Mouse (Mus musculus) c-Kit-positive CD71-positive TER-119-positive erythroid progenitor cells, embryonic 14.5 days (primary cell): ENCODE measurements around the gene Stox2.

Experiments
- DNase-seq: peaks from one replicate; pipeline ENCODE4 v3.0.0-alpha.2; 2013; ENCODE audit warnings: low spot score

Stox2 gene

GRCm38 (mm10) chr8:47242207-47243004, 203.8 kb downstream of the Stox2 start:
- DNase-seq, result no peak

GRCm38 (mm10) chr8:47241421-47242078, 204.6 kb downstream of the Stox2 start:
- DNase-seq, result no peak

DNA sequence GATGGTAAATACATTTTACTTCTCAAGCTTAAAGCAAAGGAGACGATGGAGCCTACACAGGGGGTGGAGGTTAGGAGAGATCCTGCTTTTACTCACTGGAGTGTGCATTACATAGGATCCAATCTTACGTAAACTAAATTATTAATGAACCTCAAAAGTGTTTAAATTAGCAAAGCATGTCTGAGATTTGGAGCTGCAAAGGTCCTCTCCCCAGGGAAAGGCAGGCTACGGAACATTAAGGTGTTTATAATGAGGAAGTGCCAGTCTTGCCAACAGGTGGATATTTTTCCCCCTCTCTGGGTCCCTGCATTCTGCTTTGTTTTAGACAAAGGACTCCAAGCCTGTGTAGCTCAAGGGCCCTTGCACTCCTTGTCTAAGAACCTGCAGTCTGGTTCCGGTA, 205.3 kb downstream of the Stox2 start:
- DNase-seq, result no peak

GRCm38 (mm10) chr8:47240266-47240665, 205.9 kb downstream of the Stox2 start:
- no peak for DNase-seq

GRCm38 (mm10) chr8:47232081-47232480, 214.1 kb downstream of the Stox2 start:
- no peak for DNase-seq

GRCm38 (mm10) chr8:47230057-47230456, 216.1 kb downstream of the Stox2 start:
- DNase-seq, result no peak

GRCm38 (mm10) chr8:47221851-47222250, 224.3 kb downstream of the Stox2 start:
- DNase-seq, result no peak

DNA sequence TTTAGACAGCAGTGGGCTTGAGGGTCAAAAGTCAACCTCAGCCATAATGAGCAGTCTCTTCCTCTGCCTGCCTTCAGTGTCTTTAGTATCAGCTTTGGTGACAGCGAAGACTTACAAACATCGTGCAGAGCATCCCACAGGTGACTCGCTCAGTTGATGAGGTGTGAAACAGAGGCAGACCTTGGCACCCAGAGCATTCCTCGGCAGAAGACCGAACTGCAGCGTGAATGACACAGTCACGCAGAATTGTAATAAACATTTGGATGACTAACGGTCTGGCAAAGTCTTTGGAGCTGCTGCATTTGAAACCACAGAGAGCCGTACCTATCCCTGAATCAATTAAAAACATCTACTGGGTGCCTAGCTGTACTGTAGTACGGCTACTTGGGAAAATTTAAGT, 225.0 kb downstream of the Stox2 start:
- DNase-seq, result no peak

GRCm38 (mm10) chr8:47220390-47220789, 225.8 kb downstream of the Stox2 start:
- DNase-seq, result no peak

DNA sequence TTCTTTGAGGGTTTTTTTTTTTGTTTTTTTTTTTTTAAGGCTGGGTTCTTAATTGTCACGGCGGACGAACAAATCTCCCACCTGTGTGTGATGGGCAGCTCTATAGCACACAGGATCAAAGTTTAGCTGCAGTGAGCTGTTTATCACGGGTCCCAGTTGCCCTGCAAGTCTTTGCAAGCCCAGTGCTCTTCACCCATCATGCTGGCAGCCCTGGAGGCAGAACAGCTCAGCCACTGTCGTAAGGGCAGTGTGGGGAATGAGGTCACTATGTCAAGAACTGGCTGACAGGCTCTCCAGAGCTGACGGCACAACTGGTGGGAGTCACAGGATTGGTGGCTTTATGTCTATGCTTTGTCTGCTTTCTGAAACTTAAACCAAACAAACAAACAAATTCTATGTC, 227.6 kb downstream of the Stox2 start:
- no peak for DNase-seq

- no peak for DNase-seq
These were observed 228.1 kb downstream of the Stox2 start for GRCm38 (mm10) chr8:47218021-47218420.

DNA sequence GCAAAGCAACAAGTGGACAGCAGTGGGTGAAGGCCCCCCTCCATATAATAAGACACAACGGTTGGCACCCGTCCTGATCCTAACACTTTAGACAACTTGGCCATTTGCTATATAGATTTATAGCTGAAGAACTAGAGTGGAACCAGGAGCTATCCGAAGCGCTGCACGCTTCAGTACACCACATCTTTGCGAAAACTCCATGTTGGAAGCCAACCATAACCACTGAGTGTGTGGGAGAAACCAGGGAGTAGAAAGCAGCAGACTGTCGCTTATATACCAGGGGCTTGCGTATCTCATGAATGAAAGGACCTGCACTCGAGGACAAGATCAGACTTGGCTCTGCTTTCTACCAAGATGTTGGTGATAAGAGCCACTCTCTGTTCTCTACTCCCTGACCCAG, 234.0 kb downstream of the Stox2 start:
- no peak for DNase-seq

DNA sequence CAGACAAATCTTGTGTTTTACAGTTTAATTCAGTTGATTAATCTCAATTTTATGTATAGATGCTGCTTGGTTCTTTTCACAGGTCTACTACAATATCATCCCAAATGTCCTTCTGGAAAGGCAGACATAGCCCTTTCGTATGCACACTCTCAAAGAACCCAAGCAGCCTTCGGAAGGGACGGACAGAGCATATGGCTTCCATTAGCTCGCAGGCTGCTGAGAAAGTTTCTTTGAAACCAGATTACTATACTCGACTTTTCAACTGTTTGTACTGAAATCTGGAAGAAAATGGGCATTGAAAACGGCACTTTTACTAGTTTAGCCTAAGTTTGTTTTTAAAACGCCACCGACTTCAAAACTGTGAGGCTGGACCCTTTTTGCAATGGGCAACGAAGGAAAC, 234.9 kb downstream of the Stox2 start:
- no peak for DNase-seq

DNA sequence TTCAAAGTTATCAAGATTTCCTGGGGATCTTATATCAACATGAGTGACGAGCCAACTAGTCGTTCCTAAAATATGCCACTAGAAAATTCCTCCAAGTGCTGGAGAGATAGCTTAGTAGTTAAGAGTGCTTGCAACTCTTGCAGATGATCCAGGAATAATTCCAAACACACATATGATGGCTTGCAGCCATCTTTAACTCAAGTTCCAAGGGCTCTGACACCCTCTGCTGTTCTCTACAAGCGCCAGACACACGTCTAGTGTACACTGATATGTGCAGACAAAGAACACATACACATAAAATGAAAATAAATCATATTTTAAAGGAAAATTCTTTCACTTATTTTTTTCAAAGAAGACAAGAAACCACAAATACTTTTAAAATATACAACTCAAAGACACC, 237.9 kb downstream of the Stox2 start:
- no peak for DNase-seq

- no peak for DNase-seq
These were observed 239.4 kb downstream of the Stox2 start for GRCm38 (mm10) chr8:47206640-47207237.

DNA sequence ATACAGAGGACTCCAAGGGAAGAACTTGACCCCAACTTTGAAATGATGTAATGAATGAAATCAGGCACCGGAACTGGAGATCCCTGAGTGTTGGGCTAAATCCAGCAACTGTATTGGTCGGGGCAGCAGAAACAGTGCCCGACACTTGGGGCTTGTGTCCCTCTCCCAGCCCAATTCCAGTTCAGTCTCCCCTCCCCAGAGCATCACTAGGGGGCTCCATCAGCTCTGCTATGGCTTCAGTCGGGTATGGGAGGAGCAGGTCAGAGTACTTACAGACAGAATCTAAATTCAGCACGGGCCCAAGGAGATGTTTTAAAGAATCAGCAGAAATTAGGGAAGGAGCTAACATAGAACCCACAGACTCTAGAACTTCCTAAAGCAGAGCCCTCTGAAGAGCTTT, 240.7 kb downstream of the Stox2 start:
- no peak for DNase-seq

DNA sequence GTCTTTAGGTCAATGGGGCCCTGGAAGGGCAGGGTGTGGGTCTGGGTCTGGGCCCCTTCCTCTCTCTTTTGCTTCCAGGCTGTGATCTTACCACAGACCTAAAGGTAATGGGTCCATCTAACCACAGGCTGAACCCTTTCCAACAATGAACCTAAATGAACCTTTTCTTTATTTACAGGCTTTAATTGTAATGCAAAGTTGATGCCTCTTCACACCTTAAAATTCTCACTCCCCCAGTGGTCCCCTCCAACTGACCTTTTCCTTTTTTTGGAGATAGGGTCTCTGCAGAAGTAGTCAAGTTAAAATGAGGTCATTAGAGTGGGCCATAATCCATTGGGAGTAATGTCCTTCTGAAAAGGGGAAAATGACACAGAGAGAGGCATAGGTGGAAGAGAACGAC, 249.8 kb downstream of the Stox2 start:
- DNase-seq, result no peak

DNA sequence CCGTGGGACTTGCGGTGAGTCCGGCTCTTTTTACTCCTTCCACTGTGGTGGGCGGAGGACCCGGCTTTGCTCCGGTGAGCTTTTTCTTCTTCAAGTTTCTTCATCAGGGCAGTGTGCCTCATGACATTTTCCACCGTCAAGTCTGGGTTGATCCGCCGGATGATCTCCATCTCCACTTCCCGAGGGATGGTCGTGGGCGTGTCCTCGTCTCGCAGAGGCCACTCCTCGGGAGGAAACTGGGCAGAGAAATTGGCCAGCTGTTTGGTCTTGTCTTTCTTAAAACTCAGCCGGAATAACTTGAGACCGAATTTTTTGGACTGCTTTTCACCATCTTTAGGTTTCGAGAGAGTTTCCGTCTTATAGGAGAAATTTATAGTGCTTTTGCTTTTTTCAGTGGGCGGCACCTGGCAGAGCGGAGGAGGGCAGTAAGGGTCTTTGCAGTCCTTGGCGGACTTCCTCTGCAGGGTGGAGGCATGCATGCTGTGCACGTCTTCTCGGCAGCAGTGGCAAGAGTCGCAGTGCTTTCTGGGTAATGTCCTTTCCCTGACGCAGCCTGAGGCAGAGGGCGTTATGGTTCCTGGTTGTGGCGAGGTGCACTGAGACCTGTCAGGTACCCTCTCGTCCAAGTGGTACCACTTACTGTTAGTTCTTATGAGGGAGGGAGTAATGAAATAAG, 252.7 kb downstream of the Stox2 start:
- no peak for DNase-seq

DNA sequence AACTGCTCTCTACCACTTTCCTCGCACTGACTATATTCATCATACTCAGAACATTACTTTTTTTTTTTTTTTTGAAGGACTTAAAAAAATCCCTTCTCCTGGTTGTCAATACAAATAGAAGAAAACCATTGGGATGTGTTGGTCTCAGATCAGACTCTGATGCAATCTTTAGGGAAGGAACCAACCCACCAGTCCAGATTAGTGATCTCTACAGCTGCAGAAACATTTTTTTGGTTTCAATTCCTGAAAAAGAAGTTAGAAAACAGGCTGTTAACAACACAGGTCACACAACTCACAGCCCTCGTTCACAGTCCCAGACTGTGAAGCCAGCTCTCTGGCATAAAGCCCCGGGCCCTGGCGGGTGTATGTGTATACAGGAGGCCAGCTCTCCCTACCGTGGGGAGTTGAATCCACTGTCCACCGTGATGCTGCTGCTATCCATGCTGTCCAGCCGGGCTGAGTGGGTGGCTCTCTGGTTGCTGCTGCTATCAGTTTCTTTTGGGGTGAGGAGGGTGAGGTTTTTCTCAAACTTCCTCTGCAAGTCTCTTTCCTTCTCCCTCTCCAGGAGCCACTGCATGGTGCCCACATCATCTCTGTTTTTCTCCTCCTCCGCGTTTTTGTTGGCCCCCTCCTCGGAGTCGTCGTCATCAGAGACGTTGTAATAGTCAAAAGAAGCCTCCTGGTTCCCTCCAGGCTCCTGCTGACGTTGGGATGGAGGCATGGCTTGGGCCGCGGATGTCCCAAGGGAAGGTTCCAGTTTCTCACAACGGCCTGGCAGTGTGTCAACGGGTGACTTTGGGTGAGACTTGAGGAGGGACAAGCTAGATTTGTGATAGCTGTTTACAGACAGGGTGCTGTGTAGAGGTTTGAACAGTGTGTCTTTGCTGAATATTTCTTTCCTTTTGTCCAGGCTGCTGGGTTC, 254.5 kb downstream of the Stox2 start:
- DNase-seq, result no peak

- DNase-seq, result no peak
These were observed 260.8 kb downstream of the Stox2 start for GRCm38 (mm10) chr8:47185396-47185795.

DNA sequence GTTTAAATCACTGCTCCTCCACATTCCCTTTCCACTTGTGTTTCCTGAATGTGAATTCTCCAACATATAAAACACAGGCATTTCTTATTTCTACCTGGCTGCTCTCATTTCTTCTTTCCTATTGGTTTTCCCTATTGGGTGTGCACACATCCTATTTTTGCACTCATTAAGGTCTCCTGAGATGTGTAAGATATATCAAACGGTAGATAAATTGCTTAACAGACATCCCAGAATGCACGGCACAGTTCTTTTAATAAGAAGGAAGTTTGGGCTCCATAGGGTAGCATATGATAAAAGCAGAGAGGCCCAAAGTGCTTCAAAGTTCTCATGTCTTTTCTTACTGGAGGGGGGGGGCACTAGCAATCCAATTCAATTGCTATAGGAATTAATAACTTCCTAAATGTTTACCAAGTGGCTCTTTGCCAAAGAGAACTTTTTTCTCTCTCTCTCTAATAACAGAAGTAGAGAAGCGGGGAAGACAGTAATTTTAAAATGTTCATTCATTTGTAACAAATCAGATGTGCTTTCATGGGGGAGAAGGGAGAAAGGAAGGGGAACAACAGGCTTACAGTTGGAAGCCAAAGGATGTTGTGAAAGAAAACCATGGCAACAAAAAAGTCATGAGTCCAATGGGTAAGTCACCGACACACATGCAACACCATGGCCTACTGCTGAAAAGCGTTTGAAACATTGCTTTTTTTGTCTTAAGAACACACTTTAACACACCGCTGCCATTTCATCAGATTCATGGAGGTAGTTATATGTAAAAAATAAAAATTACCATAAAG, 263.2 kb downstream of the Stox2 start:
- DNase-seq, result no peak
